Mouse (Mus musculus) urinary bladder, postnatal 25 days (tissue): Measurements from ENCODE around the gene Cacna1i.

Experiments
- DNase-seq: peaks from one replicate; pipeline ENCODE4 v3.0.0; 2022; ENCODE audit warnings: low spot score

The Cacna1i gene

DNA sequence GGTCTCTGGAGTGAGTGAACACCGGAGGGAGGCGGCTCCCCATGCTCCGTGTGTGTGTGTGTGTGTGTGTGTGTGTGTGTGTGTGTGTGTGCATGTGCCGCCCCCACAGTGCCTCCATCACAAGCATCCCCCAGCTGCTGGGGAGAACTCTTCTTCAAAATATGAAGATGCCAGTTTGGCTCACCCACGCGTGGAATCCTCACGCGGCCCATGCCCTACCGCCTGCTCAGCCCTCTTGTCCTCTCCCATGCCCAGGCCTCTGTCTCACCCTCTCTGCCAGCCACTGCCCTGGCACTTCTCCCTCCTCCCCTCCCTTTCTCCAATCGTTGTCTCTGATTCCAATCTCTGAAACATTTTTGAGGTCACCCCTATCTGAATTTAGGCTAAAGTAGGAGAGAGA lies 47.7 kb downstream of the Cacna1i start:
- DNase-seq, result no peak

DNA sequence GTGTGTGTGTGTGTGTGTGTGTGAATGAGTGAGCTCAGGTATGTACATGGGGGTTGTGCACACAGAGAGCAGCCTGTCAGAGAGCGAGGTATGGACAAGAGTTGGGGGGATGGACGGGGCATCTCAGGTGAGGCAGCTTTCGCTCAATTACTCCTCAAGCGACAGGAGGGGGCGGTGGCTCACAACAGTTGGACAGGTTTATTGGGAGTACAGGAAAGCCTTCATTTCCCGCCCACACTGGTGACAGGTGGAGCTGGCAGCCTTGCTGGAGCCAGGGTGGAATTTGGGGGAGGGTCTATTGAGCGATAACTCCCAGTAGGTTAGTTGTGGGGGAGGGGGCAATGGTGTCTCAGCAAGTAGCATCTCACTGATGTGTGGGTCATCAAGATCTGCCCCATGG lies 48.2 kb downstream of the Cacna1i start:
- no peak for DNase-seq

DNA sequence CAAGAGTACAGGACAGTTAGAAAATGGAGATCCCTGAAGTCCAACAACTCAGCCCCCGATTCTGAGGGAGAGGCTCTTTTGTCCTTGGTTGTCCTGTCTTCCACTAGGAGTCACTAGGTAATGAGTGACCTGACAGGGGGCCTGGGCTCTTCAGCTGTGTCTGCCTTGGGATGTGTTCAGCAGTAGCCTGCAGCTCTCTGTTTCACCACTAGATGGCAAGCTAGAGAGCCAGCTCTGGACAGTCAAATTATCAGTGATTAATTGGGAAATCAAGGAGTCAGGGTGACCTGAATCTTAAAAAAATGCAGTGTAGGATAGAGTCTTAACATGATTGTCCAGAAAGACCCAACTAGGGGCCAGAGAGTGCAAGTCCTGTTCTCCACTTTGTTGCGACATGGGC lies 53.3 kb downstream of the Cacna1i start:
- DNase-seq, result peak; percentile 40

DNA sequence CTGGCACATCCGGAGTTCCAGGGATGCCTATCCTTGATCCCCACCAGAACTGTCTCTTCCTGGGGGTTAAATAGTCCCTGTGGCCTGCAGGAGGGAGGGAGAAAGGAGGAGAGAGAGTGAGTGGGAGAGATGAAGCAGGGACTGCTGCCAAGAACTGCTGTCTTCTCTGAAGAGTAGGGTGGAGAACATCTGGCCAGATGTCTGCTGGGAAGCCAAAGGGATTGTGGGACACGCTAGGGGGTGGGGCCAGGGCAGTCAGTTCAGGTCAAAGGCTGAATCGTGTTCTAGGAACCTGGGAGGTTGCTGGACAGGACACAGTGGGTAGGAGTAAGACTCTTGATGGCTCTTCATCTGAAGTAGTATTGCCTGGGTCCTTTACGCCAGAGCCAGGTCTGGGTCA lies 55.4 kb downstream of the Cacna1i start:
- DNase-seq, result no peak

DNA sequence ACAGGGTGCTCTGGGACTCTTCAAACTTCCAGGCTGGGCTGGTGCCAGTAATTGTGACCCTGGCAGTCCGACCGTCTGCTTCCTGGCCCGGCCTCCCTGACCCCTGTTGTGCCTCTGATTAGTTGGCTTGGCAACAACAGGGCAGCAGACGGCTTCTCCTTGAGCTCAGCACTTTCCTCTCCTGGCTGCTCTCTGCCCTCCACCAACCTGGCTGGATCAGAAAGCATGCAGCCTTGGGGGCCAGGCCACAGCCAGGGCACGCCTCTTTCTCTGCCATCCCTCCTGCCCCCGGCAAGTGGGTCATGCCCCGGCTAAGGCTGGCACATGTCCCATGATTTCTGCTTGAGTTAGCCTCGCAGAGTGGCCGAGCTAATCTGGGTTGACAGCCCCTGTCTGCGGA lies 56.0 kb downstream of the Cacna1i start:
- DNase-seq, result no peak

DNA sequence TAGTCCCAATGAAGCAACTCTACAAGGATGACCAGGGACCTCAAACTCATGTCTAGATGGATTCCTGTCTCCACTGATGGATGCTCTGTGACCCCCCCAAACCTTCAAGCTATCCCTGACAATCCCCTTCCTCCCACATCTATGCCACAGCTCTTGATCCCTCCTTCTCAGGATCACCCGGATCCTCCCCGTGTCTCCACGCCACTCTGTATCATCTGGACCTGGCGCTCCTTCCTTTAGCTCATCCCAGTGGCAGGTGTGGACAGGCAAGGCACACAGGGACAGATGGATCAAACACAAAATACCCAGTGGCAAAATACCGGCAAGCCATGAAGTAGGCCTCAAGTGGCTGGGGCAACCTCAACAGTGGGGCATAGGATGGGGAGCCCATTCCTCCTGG lies 56.7 kb downstream of the Cacna1i start:
- no peak for DNase-seq

DNA sequence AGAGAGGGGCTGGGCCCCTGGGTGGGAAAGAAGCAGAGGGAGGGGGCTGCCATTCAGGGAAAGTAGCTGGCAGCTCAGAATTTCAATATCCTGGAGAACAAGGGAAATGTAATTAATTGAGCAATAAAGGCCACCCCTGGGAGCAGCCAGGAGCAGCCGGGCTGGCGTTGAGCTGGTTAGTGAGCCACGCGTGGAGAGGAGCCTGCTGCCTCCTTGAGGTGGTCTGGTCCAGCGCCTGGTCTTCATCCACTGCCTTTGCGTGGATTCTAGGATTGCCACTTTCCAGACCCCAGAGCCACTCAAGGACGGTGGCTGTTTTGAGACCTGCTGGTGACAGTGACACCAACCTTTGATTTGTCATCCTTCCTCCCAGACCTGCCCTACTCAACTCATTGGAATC lies 59.5 kb downstream of the Cacna1i start:
- no peak for DNase-seq

DNA sequence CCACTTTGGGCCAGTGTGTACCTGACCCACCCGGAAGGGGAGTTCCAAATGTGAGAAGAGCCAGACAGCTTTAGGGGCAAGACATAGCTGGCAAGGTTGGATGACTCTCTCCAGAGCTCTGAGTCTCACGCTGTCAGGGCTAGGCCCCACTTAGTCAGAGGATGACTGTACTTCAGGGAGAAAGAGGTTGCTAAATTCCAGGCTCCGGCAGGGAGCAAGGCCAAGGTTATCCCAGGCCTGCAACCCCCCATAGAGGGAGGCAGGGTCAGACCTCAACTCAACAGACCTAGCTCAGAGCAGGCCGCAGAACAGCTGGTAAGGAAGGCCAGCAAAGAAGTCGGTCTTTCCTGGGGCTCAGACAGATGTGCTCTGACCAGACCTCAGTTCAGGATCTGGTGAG lies 63.4 kb downstream of the Cacna1i start:
- DNase-seq, result no peak

DNA sequence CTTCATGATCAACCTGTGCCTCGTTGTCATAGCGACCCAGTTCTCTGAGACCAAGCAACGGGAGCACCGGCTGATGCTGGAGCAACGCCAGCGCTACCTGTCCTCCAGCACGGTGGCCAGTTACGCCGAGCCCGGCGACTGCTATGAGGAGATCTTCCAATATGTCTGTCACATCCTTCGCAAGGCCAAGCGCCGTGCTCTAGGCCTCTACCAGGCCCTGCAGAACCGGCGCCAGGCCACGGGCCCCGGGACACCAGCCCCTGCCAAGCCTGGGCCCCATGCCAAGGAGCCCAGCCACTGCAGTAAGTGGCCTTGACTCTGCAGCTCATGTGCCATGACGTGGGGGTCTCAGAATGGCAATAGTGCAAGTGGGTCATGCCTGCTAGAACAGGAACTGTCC lies 71.8 kb downstream of the Cacna1i start:
- no peak for DNase-seq

DNA sequence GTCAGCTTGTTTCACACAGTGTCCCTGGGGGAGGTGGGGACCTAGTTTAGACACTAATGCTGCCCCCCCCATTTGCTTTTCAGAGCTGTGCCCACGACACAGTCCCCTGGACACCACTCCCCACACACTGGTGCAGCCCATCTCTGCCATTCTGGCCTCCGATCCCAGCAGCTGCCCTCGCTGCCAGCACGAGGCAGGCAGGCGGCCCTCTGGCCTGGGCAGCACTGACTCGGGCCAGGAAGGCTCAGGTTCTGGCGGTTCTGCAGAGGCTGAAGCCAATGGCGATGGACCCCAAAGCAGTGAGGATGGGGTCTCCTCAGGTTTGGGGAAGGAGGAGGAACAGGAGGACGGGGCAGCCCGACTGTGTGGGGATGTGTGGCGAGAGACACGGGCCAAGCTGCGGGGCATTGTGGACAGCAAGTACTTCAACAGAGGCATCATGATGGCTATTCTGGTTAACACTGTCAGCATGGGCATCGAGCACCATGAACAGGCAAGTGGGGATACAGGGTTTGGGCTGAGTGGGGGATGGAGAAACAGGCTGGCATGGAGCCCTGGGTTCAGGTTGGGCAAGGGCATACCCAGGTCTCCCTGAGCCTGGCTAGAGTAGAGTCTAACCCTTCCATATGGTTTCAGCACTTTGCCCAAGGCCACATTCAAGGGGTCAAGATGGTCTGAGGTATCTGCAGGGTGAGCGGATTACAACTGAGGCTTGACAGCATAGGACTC lies 74.9 kb downstream of the Cacna1i start:
- DNase-seq, result no peak

DNA sequence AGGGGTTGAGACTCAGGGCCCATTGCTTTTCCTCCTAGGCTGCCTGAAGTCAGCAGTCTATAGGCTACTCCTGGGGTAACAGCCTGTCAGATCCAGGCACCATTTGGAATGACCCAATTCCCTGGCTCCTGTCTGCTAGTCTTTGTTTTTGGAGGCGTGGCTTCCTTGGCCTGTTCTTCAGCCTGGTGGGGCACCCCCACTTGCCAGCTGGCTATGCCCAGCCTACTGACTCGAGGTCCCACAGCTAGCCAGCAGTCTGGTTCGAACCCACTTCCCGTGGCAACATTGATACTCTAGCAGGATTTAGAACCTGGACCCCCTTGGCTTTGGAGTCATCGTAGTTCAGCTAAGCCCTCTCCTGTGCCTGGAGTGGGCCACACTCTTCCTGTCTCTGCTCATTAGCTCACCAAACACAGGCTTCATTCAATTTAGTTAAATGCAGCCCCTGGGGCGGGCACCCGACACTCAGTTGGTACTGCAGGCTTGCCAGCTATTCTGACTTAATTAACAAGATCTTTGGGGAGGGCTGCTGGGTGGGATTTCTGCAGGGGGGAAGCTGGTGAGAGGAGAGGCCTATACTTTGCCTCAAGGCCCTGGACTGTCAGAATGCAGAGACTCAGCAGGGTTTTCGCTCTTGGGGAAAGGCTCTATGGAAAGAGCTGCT lies 75.6 kb downstream of the Cacna1i start:
- DNase-seq, result no peak

DNA sequence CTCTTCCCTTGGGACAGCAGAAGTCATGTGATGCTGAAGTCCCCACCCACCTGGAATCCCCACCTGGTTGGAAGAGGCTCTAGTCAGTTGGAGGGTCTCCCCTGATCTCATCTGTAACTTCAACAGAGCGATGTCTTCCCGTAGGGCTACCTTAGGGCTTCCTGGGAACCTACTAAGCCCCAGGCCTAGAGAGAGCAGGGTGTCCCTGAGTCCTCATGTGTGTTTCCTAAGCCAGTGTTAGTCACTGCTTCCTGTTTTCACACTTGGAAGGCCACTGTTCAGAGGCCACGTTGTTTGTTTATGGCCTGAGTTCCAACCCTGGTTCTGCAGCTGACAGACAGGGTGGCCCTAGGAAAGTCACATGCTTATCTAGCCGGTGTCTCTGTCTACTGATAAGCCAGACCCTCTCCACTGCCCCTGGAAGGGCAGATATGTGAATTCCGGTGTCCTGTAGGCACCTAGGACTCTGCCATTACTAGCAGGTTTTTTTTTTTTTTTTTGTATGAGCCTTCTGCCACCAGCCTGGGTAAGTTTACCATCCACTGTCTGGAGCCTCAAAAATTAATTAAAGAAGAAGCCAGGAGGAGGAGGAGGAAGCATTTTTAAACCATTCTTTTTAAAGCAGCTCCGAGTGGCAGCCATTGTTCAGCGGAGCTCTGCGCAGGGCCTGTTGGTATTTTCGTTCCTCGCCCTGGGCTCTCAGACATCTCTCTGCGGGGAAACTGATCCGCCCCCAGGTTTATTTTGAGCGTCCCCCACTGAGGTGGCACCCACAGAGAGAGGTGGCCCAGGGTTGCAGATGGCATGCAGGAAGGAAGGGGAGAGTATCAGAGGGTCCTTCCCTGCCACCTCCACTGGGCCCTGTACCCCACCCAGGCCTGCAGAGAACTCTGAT lies 77.0 kb downstream of the Cacna1i start:
- DNase-seq, result no peak

DNA sequence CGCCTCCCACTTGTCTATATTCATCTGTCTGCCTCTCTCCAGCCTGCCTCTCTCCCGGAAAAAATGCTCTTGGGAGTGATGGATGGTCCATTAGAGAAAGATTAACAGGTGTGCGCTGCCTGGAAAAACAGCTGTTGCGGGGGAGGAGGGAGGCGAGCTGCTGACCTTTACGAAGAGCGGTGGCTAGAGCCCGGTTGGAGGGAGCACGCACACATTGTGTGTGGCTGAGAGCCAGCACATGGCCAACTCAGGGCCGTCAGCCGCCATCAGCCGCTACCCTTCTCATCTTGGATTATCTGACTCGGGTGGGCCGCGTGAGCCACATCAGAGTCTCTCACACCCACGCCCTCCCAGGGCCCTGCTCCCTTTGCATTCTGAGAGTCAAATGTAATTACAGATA lies 79.9 kb downstream of the Cacna1i start:
- no peak for DNase-seq

DNA sequence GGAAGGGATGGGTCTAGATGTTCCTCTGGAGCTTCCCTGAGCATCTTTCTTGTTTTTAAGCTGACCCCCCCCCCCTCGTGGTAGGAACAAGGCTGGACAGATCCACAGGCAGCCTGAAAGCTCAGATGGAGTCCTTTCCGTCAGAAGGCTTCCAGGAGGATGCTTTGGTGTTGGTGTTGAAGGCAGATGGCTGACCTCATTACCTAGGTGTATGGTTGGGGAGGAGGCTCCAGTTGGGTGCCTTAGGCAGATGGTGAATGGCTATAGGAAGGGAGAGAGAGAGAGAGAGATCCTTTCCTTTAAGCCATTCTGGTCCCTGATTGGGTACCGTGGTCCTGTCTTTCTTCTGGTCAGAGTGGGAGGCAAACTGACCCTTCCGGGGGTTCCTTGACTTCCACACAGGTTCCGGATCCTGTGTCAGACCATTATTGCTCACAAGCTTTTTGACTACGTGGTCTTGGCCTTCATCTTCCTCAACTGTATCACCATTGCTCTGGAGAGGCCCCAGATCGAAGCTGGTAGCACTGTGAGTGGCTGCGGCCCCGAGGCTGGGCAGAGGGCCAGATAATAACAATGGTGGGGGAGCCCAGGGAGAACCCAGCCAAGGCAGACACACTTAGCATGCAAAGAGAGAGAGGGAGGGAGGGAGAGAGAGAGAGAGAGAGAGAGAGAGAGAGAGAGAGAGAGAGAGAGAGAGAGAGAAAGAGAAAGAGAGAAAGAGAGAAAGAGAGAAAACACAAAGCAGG lies 86.4 kb downstream of the Cacna1i start:
- DNase-seq, result no peak

DNA sequence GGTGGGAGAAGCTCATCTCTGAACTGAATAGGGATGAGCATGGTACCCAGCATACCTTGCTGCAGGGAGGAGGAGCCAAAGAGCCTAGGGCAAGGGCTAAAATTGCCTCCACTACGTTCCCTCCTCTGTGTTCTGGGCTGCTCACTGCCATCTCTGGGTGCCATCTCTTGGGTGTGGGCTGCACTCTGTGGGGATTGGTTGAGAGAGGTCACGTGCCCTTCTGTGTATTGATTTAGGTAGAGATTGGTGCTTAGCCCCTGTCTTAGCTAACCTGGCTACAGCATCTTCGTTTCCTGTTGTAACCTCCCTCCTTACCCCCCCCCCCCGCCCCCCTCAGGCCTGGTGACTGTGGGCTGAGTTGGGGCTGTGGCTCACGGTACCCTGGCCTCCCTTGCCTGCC lies 87.8 kb downstream of the Cacna1i start:
- no peak for DNase-seq

DNA sequence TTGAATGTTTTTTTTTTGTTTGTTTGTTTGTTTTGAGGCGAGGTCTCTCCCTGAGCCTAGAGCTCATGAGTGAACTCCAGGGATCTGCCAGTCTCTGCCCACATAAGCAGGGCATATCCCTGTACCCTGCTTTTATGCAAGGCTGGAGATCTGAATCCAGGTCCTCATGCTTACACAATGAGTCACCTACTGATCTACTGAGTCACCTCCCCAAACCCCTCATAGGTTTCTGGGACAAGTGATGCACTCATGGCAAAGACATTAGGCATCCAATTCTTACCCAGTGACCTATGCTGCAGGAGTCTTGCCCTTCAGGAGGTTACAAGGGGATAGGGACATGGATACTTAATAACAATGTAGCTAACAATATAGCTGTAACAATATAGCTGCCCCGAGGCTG lies 100.1 kb downstream of the Cacna1i start:
- no peak for DNase-seq

DNA sequence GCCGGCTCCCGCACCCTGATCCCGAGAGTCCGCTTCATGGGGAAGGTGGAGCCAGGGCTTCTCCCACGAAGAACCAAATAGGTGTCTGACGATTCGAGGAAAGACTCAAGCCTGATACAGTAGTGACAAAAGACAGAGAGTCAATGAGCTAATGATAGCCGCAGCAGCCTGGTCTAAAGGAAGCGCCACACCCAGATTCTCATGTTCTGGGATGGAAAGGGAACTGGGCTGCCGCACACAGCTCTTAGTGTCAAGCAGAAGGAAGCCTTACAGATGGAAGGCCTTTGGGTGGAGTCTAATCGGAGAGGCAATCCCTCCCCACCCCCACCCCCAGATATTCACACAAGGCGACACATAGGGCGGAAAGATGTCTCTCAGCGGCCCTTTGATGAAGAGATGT lies 104.8 kb downstream of the Cacna1i start:
- no peak for DNase-seq

DNA sequence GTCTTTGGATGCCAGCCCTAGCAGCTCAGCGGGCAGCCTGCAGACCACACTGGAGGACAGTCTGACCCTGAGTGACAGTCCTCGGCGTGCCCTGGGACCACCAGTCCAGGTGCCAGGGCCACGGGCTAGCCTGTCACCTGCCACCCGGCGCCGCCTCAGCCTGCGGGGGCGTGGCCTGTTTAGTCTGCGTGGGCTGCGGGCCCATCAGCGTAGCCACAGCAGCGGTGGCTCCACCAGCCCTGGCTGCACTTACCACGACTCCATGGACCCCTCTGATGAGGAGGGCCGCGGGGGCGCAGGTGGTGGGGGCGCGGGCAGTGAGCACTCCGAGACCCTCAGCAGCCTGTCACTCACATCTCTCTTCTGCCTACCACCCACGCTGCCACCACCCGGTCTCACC lies 108.0 kb downstream of the Cacna1i start:
- DNase-seq, result no peak

DNA sequence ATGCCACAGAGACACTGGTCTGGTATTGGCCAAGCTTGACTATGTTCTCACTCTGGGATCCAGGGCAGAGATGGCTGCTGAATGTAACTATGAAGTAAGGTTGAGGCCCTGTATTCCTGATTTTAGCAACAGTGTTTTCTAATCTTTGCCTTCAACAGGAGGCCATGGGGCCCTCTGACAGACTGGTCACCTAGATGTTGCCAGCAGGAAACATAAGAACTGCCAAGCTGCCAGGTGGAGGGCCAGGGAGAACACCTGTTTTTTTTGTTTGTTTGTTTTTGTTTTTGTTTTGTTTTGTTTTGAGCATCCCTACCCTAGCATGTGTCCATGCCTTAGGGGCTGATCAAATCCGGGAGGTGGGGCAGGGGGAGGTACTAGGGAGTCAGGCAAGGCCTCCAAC lies 112.4 kb downstream of the Cacna1i start:
- DNase-seq, result no peak

DNA sequence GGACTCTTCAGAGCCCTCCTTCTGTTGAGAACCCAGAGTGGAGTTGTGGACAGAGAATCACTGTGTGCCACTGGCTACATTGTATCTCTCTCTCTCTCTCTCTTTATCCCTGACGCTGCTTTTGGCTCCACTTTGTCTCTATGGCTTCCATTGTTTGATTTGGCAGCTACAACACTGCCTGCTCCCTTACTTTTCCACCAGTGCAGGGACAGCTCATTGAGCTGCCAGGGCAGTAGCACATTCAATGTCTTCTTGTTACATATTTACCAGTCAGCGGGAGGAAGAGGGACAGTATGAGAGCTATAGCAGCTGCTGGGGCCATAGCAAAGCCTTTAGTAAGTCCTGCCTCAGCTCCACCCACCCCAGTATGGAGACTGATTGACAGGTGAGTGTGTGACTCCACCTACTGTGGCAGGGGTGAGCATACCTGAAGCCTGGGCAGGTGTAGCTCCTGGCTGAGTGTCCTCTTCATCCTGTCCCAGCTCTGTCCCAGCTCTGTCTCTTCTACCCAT lies 114.4 kb downstream of the Cacna1i start:
- no peak for DNase-seq

DNA sequence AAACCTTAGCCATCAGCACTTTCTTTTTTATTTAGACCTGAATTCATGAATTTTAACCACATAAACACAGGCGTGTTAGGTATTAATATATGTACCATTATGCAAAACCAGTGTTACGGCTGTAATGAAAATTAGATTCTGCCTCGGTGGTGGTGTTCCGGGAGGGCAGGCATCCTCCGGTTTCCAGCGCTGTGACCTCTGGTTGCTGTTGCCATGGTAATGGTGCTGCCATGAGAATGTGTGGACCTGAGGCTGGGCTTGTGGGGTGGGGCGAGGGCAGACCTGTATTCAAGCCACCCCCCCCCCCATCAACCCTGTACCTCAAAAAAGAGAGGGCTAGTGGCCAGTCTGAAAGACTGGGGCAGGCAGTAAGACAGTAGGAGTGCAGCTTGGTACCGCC lies 114.9 kb downstream of the Cacna1i start:
- DNase-seq, result no peak

DNA sequence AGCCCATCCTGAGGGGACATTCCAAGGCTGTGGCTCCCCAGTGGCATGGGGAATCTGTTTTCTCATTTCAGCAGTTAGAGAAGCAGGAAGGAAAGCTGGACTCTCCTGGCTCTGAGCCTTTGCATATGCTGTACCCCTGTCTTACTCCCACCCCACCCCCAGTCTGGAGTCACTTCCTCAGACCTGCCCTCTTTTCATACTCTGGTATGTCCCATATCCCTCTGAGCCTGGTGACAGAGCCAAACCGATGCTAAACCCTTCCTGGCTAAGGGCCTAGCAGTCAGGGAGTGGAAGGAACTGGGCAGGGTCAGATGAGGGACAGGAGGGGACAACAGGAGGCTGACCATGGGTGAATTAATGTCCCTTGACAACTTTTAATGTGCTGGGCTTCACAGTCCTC lies 120.8 kb downstream of the Cacna1i start:
- no peak for DNase-seq
